Mouse (Mus musculus) brain, embryonic 14.5 days (tissue): ENCODE results near the gene Tmem51.

ENCODE experiments used
- CTCF ChIP-seq: fragments of 200-500 bp; IDR thresholded peaks from 2 replicates; pipeline ENCODE4 v1.5.1; 2012; ENCODE audit warnings: inconsistent platforms, mild to moderate bottlenecking, moderate library complexity, borderline replicate concordance; ENCODE audit not compliant: insufficient read depth, insufficient read length; ENCODE audit errors: extremely low read depth
- POLR2A ChIP-seq: fragments of 200-500 bp; IDR thresholded peaks from 2 replicates; pipeline ENCODE4 v1.6.1; 2012; ENCODE audit warnings: mild to moderate bottlenecking, inconsistent platforms, borderline replicate concordance; ENCODE audit not compliant: poor library complexity, insufficient read depth, insufficient read length, severe bottlenecking; ENCODE audit errors: extremely low read depth

DNA sequence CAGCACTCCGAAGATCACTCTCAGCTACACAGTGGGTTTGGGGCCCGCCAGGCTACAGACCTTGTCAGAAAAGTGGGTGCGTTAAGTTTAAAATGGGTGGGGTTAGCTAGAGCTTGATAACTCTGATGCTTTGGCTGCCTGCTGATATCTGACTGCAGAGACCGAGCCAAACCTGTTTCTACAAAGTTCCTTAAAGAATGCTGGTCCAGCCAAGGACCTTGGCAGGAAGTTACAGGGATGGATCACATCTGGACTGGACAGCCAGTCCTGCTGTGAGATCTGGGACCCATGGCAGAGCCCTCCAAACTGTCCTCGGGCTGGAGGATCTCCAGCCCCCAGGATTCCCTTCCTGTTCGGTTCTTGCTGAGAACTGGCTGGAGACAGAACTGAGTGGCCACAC lies 18.3 kb downstream of the Tmem51 start:
- TF ChIP-seq CTCF, result no peak
- TF ChIP-seq POLR2A, result no peak
